Mouse (Mus musculus) cerebellum, adult 2 months (tissue): ENCODE data around the gene Per1. TPM values are rescaled to one million over a fixed set of nuclear protein-coding genes. Genes with fewer than 3 reads are reported as not detected.

Experiments
- DNase-seq, 2 experiments: peaks; one replicate each; pipeline ENCODE4 v3.0.0; 2021
- H3K27ac ChIP-seq: fragments of 200-500 bp; 2 replicates; pipeline ENCODE4 v1.5.1; 2012; ENCODE audit warnings: low read length, control low read depth, inconsistent platforms; ENCODE audit not compliant: insufficient read depth
- H3K27me3 ChIP-seq: fragments of 200-500 bp; 2 replicates; pipeline ENCODE4 v1.6.1; 2012; ENCODE audit warnings: inconsistent platforms, mild to moderate bottlenecking, low read length, moderate library complexity; ENCODE audit not compliant: control insufficient read depth, insufficient read depth
- H3K4me1 ChIP-seq: fragments of 200-500 bp; 2 replicates; pipeline ENCODE4 v1.6.1; 2011; ENCODE audit warnings: low read length; ENCODE audit not compliant: control insufficient read depth, insufficient read depth
- H3K4me3 ChIP-seq: fragments of 200-500 bp; replicated peaks from 2 replicates; pipeline ENCODE3; 2011; ENCODE audit warnings: mild to moderate bottlenecking, low read depth, low read length, control low read depth; ENCODE audit not compliant: insufficient read depth
- CTCF ChIP-seq: fragments of 200-500 bp; IDR thresholded peaks from 2 replicates; pipeline ENCODE4 v1.5.1; 2011; ENCODE audit warnings: low read depth, mild to moderate bottlenecking, control low read depth, low read length, moderate library complexity, borderline replicate concordance; ENCODE audit not compliant: insufficient read depth
- POLR2A ChIP-seq: fragments of 200-500 bp; IDR thresholded peaks from 2 replicates; pipeline ENCODE4 v1.6.1; 2011; ENCODE audit warnings: low read length, control low read depth, borderline replicate concordance; ENCODE audit not compliant: insufficient read depth
- WGBS: fragments of 180-500 bp; shearing (Covaris S2); methylation state at CpG from one replicate; pipeline ENCODE4 v1.1.7; 2018; 5-methylcytosine and 5-hydroxymethylcytosine counted together
- polyA plus RNA-seq: library from polyadenylated mRNA; depleted of rRNA; stranded (reverse); fragments of >200 nt; gene quantifications from 2 replicates; pipeline ENCODE4 v1.2.3, GENCODE M21; 2012

Gene Per1
- polyA plus RNA-seq, 1 experiment = 34.4 TPM

DNA sequence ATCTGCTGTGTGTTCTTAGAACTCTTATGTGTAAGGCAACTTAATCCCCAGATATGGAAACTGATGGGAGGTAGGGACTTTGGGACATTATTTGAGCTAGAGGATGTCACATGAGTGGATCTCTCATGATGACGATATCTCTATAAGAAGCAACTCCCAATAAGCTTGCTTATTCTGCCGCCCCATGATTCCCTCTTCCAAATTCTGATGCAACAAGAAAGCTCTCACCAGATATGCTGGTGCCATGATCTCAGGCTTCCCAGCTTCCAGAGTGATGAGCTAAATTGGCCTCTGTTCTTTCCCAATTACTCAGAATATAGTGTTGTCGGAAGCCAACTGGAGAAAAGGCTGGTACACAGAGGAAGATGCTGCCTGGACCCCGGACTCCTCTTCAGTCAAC, 16.8 kb downstream of the Per1 start:
- no peaks in the 10 kb centered on the region for H3K27me3 ChIP-seq

DNA sequence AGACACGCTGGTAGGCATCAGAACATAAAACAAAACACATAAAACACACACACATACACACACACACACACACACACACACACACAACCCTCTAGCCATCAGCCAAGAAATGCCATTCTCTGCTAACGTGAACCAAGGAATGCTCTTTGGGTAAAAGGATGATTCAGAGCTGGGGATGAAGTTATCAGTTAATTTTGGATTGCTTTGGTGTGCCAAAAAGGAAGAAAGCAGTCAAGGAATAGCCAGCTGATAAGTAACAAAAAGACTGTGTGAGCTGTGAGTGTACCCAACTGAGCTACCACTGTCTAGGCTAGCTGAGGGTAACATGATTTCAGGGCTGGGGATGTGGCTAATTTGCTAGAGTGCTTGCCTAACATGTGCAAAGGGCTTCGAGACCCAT, 19.0 kb downstream of the Per1 start:
- Histone ChIP-seq H3K4me1 (no peaks in the 10 kb centered on the region), H3K27ac (no peak overlapping the region), H3K4me3 (no peak overlapping the region), H3K27me3 (no peaks in the 10 kb centered on the region)
- WGBS = 78% methylated on average over 3 of the region's 3 CpGs
- TF ChIP-seq CTCF = no peak
- no peak for TF ChIP-seq POLR2A
- no peak for DNase-seq

More for the DNA sequence above, 16.8 kb downstream of the Per1 start:
- Histone ChIP-seq H3K27ac (no peak overlapping the region), H3K4me3 (no peak overlapping the region), H3K4me1 (no peaks in the 10 kb centered on the region)
- TF ChIP-seq CTCF (no peak), POLR2A (no peak)
- 79% methylated on average over 4 of the region's 4 CpGs for WGBS
- DNase-seq = no peak

- Histone ChIP-seq H3K4me1 (no peaks in the 10 kb centered on the region), H3K27ac (no peak overlapping the region), H3K27me3 (no peaks in the 10 kb centered on the region), H3K4me3 (no peak overlapping the region)
- TF ChIP-seq CTCF (no peak), POLR2A (no peak)
- DNase-seq = no peak
- WGBS = 84% methylated on average over 3 of the region's 3 CpGs
Measured at GRCm38 (mm10) chr11:69114621-69115020, 19.6 kb downstream of the Per1 start.

DNA sequence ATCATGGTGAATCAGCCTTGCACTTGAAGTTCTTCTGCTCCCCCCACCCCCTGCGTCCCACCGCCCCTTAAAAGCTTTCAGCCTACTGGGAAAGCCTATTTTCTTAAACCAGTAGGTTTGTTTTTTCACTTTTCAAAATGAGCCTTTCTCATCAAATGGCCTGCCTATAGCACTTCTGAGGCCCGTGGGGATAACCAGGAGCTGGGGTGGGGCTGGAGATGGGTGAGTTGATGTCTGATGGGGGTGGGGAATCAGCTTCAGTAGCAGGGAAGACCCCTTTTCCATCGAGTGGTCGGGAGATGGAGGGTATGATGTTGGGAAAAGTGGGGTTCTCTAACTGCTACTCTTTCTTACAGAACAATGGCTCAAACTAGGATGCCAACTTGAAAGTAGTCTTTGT, 21.8 kb downstream of the Per1 start:
- TF ChIP-seq POLR2A (no peak), CTCF (no peak)
- Histone ChIP-seq H3K4me1 (no peaks in the 10 kb centered on the region), H3K4me3 (peak overlapping the region; percentile 40), H3K27me3 (no peaks in the 10 kb centered on the region), H3K27ac (no peak overlapping the region)
- WGBS = 51% methylated on average over 5 of the region's 5 CpGs
- peak in 1 of 2 experiments; percentile 20 for DNase-seq

DNA sequence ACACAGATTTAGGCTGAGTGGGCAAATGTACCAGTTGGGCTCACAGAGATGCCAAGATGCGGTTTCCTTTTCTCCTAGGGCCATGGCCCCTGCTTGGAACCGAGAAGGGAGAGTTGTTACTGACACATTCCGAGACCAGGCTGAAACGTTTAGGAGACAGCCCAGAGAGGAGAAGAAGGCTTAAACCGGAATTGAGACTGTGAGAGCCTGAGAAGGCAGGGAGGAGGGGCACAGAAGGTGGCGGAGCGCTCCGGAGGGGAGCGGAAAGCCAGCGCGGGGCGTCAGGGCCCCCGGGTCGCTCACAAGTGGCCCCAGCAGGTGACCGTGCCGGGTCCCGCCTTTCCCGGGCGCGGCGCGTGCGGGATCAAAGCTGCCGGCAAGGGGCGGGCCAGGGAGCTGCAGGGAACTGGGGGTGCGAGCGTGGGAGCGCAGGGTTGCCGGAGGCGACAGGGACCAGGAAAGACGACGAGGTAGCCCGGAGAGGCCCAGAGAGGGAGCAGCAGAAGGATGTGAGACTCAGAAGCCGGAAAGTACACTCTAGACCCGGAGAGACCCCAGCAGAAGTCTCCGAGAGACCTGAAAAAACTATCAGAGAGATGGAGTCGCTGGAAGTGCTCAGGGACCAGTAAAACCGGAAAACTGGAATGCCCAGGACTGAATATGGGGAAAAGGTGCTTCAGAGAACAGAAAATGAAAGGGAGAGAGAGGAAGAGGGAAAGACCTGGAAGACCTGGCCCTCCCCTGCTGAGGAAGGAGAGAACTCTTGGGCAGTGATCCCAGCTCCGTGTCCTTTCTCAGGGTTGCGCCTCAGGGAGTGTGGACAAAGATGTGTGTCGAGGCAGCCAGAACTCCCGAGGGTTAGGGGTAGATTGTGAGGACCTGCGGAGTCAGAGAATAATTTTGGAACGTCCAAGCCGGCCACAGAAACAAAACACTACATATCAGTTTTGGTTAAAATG, 23.0 kb downstream of the Per1 start:
- Histone ChIP-seq H3K27ac (peak overlapping the region; percentile 83), H3K27me3 (no peaks in the 10 kb centered on the region), H3K4me3 (peak overlapping the region; percentile 86), H3K4me1 (no peaks in the 10 kb centered on the region)
- DNase-seq = peak; percentile 74 to 79
- TF ChIP-seq POLR2A (no peak), CTCF (no peak)
- under 1% methylated on average over 45 of the region's 45 CpGs for whole genome bisulfite sequencing

GRCm38 (mm10) chr11:69118765-69119164, 23.7 kb downstream of the Per1 start:
- Histone ChIP-seq H3K27ac (no peak overlapping the region), H3K27me3 (no peaks in the 10 kb centered on the region), H3K4me1 (no peaks in the 10 kb centered on the region), H3K4me3 (peak overlapping the region; percentile 86)
- 2% methylated on average over 15 of the region's 15 CpGs for WGBS
- peak; percentile 88 for DNase-seq
- TF ChIP-seq POLR2A = no peak
- no peak for TF ChIP-seq CTCF

GRCm38 (mm10) chr11:69119446-69120155, 24.6 kb downstream of the Per1 start:
- H3K27ac ChIP-seq = no peak overlapping the region
- no peaks in the 10 kb centered on the region for H3K4me1 ChIP-seq
- H3K27me3 ChIP-seq = no peaks in the 10 kb centered on the region
- 72% methylated on average over 14 of the region's 14 CpGs for WGBS
- no peak for DNase-seq
- TF ChIP-seq CTCF = no peak
- no peak for TF ChIP-seq POLR2A
- no peak overlapping the region for H3K4me3 ChIP-seq
